Mouse (Mus musculus) bone marrow, adult 2 months (tissue): Measurements from ENCODE around the gene Tbc1d1. TPM values are rescaled to one million over a fixed set of nuclear protein-coding genes. Genes with fewer than 3 reads are reported as not detected.

Experiments used
- H3K27ac ChIP-seq: fragments of 200-500 bp; 2 replicates; pipeline ENCODE4 v1.5.1; 2012; ENCODE audit warnings: low read depth, mild to moderate bottlenecking, control low read depth, inconsistent platforms, low read length; ENCODE audit not compliant: control insufficient read depth, poor library complexity, insufficient read depth
- H3K4me1 ChIP-seq: fragments of 200-500 bp; 2 replicates; pipeline ENCODE4 v1.6.1; 2011; ENCODE audit warnings: low read length; ENCODE audit not compliant: control insufficient read depth, insufficient read depth
- H3K4me3 ChIP-seq: fragments of 200-500 bp; replicated peaks from 2 replicates; pipeline ENCODE3; 2011; ENCODE audit warnings: mild to moderate bottlenecking, low read depth, low read length, control low read depth; ENCODE audit not compliant: control insufficient read depth
- CTCF ChIP-seq: fragments of 200-500 bp; IDR thresholded peaks from 2 replicates; pipeline ENCODE4 v1.5.1; 2011; ENCODE audit warnings: low read length, control low read depth; ENCODE audit not compliant: control insufficient read depth, insufficient read depth
- POLR2A ChIP-seq: fragments of 200-500 bp; IDR thresholded peaks from 2 replicates; pipeline ENCODE4 v1.6.1; 2011; ENCODE audit warnings: low read depth, mild to moderate bottlenecking, control low read depth, low read length, borderline replicate concordance; ENCODE audit not compliant: control insufficient read depth
- WGBS: fragments of 180-500 bp; shearing (Covaris S2); methylation state at CpG from one replicate; pipeline ENCODE4 v1.1.7; 2018; 5-methylcytosine and 5-hydroxymethylcytosine counted together
- polyA plus RNA-seq: library from polyadenylated mRNA; stranded (reverse); fragments of >200 nt; gene quantifications from 2 replicates; pipeline ENCODE4 v1.2.4, GENCODE M21; 2011; ENCODE audit warnings: low replicate concordance; ENCODE audit not compliant: missing spikeins, insufficient read depth, insufficient read length

Gene Tbc1d1
- polyA plus RNA-seq, 1 experiment = 10.3 TPM

- H3K4me1 ChIP-seq = peaks cover 2% of the 10 kb centered on the region; the same call in 1 of the 2 replicates
- WGBS = 69% methylated on average over 5 of the region's 5 CpGs
- no peak overlapping the region for H3K4me3 ChIP-seq
- no peak overlapping the region for H3K27ac ChIP-seq
- TF ChIP-seq CTCF (peak; percentile 68), POLR2A (no peak)
These were observed 19.8 kb upstream of the Tbc1d1 start for GRCm38 (mm10) chr5:64136325-64136724.

GRCm38 (mm10) chr5:64140202-64140601, 15.9 kb upstream of the Tbc1d1 start:
- TF ChIP-seq CTCF (no peak), POLR2A (no peak)
- H3K27ac ChIP-seq = no peak overlapping the region
- H3K4me1 ChIP-seq = no peaks in the 10 kb centered on the region
- no peak overlapping the region for H3K4me3 ChIP-seq
- 52% methylated on average over 3 of the region's 3 CpGs for WGBS

- Histone ChIP-seq H3K4me3 (no peak overlapping the region), H3K27ac (no peak overlapping the region), H3K4me1 (no peaks in the 10 kb centered on the region)
- 89% methylated on average over 5 of the region's 5 CpGs for WGBS
- TF ChIP-seq POLR2A (no peak), CTCF (no peak)
These were observed 11.8 kb upstream of the Tbc1d1 start for GRCm38 (mm10) chr5:64144315-64144714.

- peaks cover 1% of the 10 kb centered on the region; the same call in 1 of the 2 replicates for H3K4me1 ChIP-seq
- H3K27ac ChIP-seq = no peak overlapping the region
- no peak overlapping the region for H3K4me3 ChIP-seq
- 85% methylated on average over 10 of the region's 10 CpGs for WGBS
- TF ChIP-seq CTCF (no peak), POLR2A (no peak)
These were observed 9.6 kb upstream of the Tbc1d1 start for GRCm38 (mm10) chr5:64146384-64147005.

GRCm38 (mm10) chr5:64149184-64150127, 6.6 kb upstream of the Tbc1d1 start:
- Histone ChIP-seq H3K27ac (no peak overlapping the region), H3K4me1 (peaks cover 1% of the 10 kb centered on the region; the same call in 1 of the 2 replicates), H3K4me3 (no peak overlapping the region)
- no peak for TF ChIP-seq CTCF
- TF ChIP-seq POLR2A = no peak
- WGBS = 6% methylated on average over 17 of the region's 17 CpGs

GRCm38 (mm10) chr5:64153319-64153718, 2.8 kb upstream of the Tbc1d1 start:
- H3K27ac ChIP-seq = no peak overlapping the region
- H3K4me1 ChIP-seq = peaks cover 1% of the 10 kb centered on the region; the same call in 1 of the 2 replicates
- WGBS = 49% methylated on average over 1 of the region's 1 CpGs
- no peak for TF ChIP-seq POLR2A
- no peak overlapping the region for H3K4me3 ChIP-seq

- TF ChIP-seq POLR2A = no peak
- no peak for TF ChIP-seq CTCF
- H3K4me3 ChIP-seq = no peak overlapping the region
- 19% methylated on average over 4 of the region's 4 CpGs for WGBS
- peaks cover 6% of the 10 kb centered on the region; the same call in 1 of the 2 replicates for H3K4me1 ChIP-seq
- H3K27ac ChIP-seq = no peak overlapping the region
These were observed 474 bp downstream of the Tbc1d1 start for GRCm38 (mm10) chr5:64156579-64156978.

GRCm38 (mm10) chr5:64157926-64158325, 1.8 kb downstream of the Tbc1d1 start:
- Histone ChIP-seq H3K4me3 (no peak overlapping the region), H3K27ac (no peak overlapping the region), H3K4me1 (peaks cover 6% of the 10 kb centered on the region; the same call in 1 of the 2 replicates)
- WGBS = 10% methylated on average over 1 of the region's 1 CpGs
- TF ChIP-seq POLR2A (no peak), CTCF (no peak)
